Mouse (Mus musculus) limb, embryonic 13.5 days (tissue): ENCODE measurements around the gene Trappc4. TPM values are rescaled to one million over a fixed set of nuclear protein-coding genes. Genes with fewer than 3 reads are reported as not detected.

Source experiments
- ATAC-seq: fragments of 200-750 bp; cut with Nextera tagmentation; 2 replicates; pipeline ENCODE4 v1.8.0; 2017; ENCODE audit warnings: low read depth, moderate number of reproducible peaks, moderate TSS enrichment; ENCODE audit not compliant: low FRiP score
- H3K27ac ChIP-seq: fragments of 300-500 bp; sonication (generic); 2 replicates; pipeline ENCODE4 v1.5.1; 2015; ENCODE audit warnings: inconsistent platforms, mild to moderate bottlenecking, moderate library complexity
- H3K27me3 ChIP-seq: fragments of 300-500 bp; sonication (generic); 2 replicates; pipeline ENCODE4 v1.6.1; 2015; ENCODE audit warnings: mild to moderate bottlenecking, inconsistent platforms
- H3K36me3 ChIP-seq: fragments of 300-500 bp; sonication (generic); 2 replicates; pipeline ENCODE4 v1.6.1; 2015; ENCODE audit warnings: inconsistent platforms, mild to moderate bottlenecking, moderate library complexity
- H3K4me1 ChIP-seq: fragments of 300-500 bp; sonication (generic); 2 replicates; pipeline ENCODE4 v1.6.1; 2015; ENCODE audit warnings: inconsistent platforms
- H3K4me2 ChIP-seq: fragments of 300-500 bp; sonication (generic); replicated peaks from 2 replicates; pipeline ENCODE4 v1.6.1; 2015; ENCODE audit warnings: inconsistent platforms, mild to moderate bottlenecking, moderate library complexity
- H3K4me3 ChIP-seq: fragments of 300-500 bp; sonication (generic); 2 replicates; pipeline ENCODE4 v1.5.1; 2015; ENCODE audit warnings: moderate library complexity, mild to moderate bottlenecking, inconsistent platforms
- H3K9ac ChIP-seq: fragments of 300-500 bp; sonication (generic); 2 replicates; pipeline ENCODE4 v1.6.1; 2015; ENCODE audit warnings: mild to moderate bottlenecking, inconsistent platforms
- H3K9me3 ChIP-seq: fragments of 300-500 bp; sonication (generic); 2 replicates; pipeline ENCODE4 v1.6.1; 2016; ENCODE audit warnings: inconsistent platforms
- WGBS: fragments of 180-500 bp; shearing (Covaris S2); methylation state at CpG from one replicate; pipeline ENCODE4 v1.1.7; 2015; 5-methylcytosine and 5-hydroxymethylcytosine counted together
- polyA plus RNA-seq: library from polyadenylated mRNA; unstranded; fragments of >200 nt; fragmentation: Nextera tagmentation; extraction: Ambion mirVana; gene quantifications from 2 replicates; pipeline ENCODE4 v1.2.1, GENCODE M21; 2015

Gene Trappc4
- polyA plus RNA-seq, 1 experiment from 2014 or later: 160 TPM

DNA sequence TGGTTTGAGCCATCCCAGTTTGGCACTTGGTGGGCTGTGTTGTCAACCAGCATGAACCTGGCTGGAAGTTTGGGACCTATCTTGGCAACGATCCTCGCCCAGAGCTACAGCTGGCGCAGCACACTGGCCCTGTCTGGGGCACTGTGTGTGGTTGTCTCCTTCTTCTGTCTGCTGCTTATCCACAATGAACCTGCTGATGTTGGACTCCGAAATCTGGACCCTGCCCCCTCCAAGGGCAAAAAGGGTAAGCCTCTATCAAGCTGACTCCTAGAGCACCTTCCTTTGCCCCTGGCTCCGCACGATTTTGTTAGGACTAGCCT, 7.6 kb downstream of the Trappc4 start:
- Histone ChIP-seq H3K4me2 (no peak overlapping the region), H3K27ac (no peak overlapping the region), H3K4me1 (peaks cover 14% of the 10 kb centered on the region), H3K4me3 (no peak overlapping the region), H3K9me3 (no peaks in the 10 kb centered on the region), H3K9ac (no peak overlapping the region), H3K27me3 (peaks cover 14% of the 10 kb centered on the region), H3K36me3 (peaks cover 53% of the 10 kb centered on the region)
- no peak for ATAC-seq
- 94% methylated on average over 6 of the region's 6 CpGs for WGBS

DNA sequence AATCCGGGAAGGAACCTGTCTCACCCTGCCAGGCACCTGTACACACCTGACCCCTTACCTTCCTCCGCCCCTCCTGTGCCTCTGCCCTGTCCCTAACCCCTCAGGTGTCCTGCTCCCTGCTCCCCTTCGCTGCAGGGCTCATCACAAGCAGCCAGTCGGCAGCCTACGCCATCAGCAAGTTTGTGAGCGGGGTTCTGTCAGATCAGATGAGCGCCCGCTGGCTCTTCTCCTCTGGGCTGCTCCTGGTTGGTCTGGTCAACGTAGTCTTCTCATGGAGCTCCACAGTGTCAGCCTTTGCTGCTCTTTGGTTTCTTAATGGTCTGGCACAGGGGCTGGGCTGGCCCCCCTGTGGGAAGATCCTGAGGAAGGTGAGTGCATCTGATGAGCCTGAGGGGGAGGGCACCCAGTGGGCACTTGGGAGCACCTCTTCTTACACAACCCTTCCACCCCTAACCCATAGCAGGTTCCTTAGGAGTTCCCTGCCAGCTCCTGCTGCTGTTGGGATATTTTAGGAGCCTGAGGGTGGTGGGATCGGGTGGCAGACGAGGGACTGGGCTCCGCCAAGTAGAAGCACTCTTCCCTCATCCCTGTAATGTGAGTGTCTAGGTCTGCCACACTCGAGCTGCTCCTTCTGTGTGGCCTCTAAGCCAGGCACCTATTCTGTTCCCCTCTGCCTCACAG, 8.1 kb downstream of the Trappc4 start:
- H3K9me3 ChIP-seq: no peaks in the 10 kb centered on the region
- peaks cover 48% of the 10 kb centered on the region for H3K36me3 ChIP-seq
- peaks cover 14% of the 10 kb centered on the region for H3K27me3 ChIP-seq
- no peak overlapping the region for H3K9ac ChIP-seq
- no peak overlapping the region for H3K27ac ChIP-seq
- 79% methylated on average over 13 of the region's 13 CpGs for WGBS
- no peak for ATAC-seq
- no peak overlapping the region for H3K4me3 ChIP-seq
- peaks cover 14% of the 10 kb centered on the region for H3K4me1 ChIP-seq
- H3K4me2 ChIP-seq: no peak overlapping the region

DNA sequence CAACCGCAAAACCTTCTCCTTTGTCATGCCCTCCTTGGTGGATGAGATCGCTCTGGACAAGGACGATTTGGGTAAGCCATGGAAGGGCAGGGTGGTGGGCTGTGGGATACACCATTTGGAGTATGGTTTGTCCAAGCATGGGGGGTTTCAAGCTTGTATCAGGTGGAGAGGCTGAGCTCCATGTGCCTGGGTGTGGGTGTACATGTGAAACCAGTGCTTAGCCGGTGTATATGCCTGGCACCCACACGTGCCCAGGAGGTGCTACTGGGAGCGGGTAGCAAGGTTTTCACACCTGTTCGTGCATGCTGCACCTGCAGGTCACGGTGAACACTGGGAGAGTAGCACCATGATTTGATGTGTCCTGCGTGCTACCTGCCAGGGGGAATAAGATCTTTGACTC, 8.8 kb downstream of the Trappc4 start:
- Histone ChIP-seq H3K27ac (no peak overlapping the region), H3K4me1 (peaks cover 14% of the 10 kb centered on the region), H3K9ac (peak overlapping the region; percentile 82; the same call in 1 of the 2 replicates), H3K36me3 (peaks cover 41% of the 10 kb centered on the region), H3K4me3 (peak overlapping the region; percentile 72; the same call in 1 of the 2 replicates), H3K4me2 (peak overlapping the region; percentile 98), H3K27me3 (peaks cover 14% of the 10 kb centered on the region), H3K9me3 (no peaks in the 10 kb centered on the region)
- ATAC-seq: no peak
- 79% methylated on average over 9 of the region's 9 CpGs for WGBS

DNA sequence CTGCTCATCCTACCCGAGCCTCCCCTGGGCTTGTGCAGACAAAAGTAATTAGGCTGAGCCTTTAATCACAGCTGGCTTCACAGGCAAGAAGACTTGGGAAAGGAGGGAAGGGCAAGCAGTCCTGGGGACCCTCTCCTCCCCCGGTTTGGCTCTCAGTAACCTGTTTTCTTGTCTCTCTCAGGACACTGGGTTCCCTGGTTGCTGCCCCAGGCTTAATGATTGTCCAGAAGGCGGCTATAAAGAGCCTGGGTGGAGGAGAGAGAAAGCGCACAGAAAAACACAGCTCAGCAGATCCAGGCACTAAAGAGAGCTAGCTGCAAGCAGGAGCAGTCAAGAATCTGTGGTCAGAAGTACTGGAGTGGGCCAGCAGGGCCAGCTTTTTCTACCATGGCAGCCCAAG, 9.3 kb downstream of the Trappc4 start:
- H3K9ac ChIP-seq: peak overlapping the region; percentile 82
- peak overlapping the region; percentile 72 for H3K4me3 ChIP-seq
- no peak for ATAC-seq
- 13% methylated on average over 4 of the region's 4 CpGs for WGBS
- H3K27ac ChIP-seq: no peak overlapping the region
- peaks cover 14% of the 10 kb centered on the region for H3K27me3 ChIP-seq
- peaks cover 14% of the 10 kb centered on the region for H3K4me1 ChIP-seq
- H3K4me2 ChIP-seq: peak overlapping the region; percentile 98
- no peaks in the 10 kb centered on the region for H3K9me3 ChIP-seq
- peaks cover 37% of the 10 kb centered on the region for H3K36me3 ChIP-seq

DNA sequence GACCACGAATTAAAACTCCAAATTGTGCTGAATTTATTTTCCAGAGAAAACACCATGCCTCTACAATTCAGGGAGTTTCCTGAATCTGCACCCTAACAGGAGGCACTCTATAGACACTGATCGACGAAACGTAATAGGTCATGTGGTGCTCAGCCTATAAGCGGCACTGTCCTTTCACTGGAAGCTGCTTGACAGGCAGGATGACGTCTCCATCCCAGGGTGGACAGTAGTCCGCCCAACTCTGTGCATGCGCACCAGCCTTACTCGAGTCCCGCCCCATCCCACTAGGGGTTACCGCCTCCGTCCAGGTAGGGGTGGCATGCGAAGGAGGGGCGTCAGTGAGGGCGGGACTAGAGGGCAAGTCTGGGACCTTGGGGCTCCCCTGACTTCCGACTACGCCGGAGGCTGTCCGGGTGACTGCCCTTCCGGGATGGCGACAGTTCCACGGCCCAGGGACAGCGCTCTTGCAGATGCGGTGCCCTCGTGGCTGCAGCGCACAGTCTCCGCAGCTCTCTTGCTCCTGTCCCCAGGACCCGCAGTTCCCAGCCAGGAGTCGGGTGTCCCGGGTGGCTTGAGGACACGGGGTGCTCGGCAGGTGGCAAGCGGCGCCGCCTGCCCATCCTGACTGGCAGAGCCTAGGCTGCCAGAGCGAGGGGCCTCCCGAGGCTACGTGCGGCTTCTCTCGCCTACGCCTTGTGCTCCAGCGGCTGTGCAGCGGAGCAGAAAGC, 10.6 kb downstream of the Trappc4 start, which contains the start of gene Slc37a4:
TSS of gene Slc37a4 (plus strand) at position 169 of the 728 bp plus-strand sequence.
- ATAC-seq: peak; percentile 99
- Histone ChIP-seq H3K4me2 (peak within 1 kb of the TSS; percentile 98), H3K27ac (peak within 1 kb of the TSS; percentile 72; the same call in 1 of the 2 replicates), H3K4me3 (peak within 1 kb of the TSS; percentile 72), H3K4me1 (peaks cover 14% of the 10 kb centered on the region), H3K9me3 (no peaks in the 10 kb centered on the region), H3K9ac (peak within 1 kb of the TSS; percentile 82), H3K36me3 (peaks cover 33% of the 10 kb centered on the region), H3K27me3 (peaks cover 14% of the 10 kb centered on the region)
- under 1% methylated on average over 43 of the region's 43 CpGs for WGBS

DNA sequence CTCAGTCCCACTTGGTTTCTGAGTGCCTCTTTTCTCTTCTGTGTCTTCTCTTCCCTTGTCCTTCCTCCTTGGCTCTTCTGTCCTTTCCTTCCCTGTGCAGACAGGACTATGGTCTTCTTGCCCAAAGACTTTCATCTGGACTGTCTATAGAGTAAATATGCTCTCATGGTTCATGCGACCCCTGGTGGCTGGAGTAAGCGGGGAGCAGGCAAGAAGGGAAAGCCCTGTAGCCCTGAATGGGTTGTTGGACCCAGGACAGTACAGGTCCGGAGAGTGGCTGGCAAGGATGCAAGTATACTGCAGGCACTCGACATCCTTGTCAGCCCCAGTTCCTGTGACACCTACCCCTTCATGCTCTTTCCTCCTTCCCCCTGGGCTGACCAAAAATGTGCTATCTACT, 15.9 kb downstream of the Trappc4 start:
- no peak for ATAC-seq
- 36% methylated on average over 4 of the region's 4 CpGs for WGBS
- H3K4me1 ChIP-seq: no peaks in the 10 kb centered on the region
- H3K4me3 ChIP-seq: no peak overlapping the region
- no peaks in the 10 kb centered on the region for H3K9me3 ChIP-seq
- H3K4me2 ChIP-seq: no peak overlapping the region
- H3K27ac ChIP-seq: no peak overlapping the region
- peaks cover 60% of the 10 kb centered on the region for H3K36me3 ChIP-seq
- no peaks in the 10 kb centered on the region for H3K27me3 ChIP-seq
- no peak overlapping the region for H3K9ac ChIP-seq

DNA sequence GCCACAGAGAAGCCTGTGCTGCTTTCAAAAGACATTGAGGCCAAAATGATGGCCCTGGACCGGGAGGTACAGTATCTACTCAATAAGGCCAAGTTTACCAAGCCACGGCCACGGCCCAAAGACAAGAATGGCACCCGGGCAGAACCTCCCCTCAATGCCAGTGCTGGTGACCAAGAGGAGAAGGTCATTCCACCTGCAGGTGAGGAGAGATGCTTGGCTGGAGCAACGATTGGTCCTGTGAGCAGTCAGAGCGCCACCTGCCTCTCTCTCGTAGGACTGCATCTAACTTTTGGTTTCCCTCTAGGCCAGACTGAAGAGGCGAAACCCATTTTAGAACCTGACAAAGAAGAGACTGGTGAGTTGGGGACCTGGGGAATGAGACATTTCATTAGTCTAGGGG, 18.1 kb downstream of the Trappc4 start:
- 63% methylated on average over 8 of the region's 8 CpGs for WGBS
- ATAC-seq: no peak
- Histone ChIP-seq H3K9ac (no peak overlapping the region), H3K9me3 (no peaks in the 10 kb centered on the region), H3K27ac (no peak overlapping the region), H3K4me3 (no peak overlapping the region), H3K4me2 (no peak overlapping the region), H3K4me1 (no peaks in the 10 kb centered on the region), H3K36me3 (peaks cover 82% of the 10 kb centered on the region), H3K27me3 (no peaks in the 10 kb centered on the region)

DNA sequence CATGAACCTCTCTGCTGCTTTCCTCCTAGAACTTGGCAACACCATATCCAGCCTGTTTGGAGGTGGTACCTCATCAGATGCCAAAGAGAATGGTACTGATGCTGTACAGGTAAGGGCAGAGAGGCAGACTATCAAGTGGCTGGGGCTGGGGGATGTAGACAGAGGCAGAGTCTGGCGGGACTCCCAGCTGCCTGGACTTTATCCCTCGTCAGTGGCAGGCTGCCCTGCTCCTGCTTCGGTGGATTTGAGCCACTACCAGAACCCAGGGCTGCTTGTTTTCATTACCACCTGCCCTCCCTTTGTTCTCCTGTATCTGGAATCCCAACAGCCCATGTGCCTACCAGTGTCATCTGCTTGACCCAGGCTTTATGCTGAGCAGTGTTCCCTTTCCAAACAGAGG, 20.2 kb downstream of the Trappc4 start:
- ATAC-seq: no peak
- H3K27ac ChIP-seq: no peak overlapping the region
- peaks cover 96% of the 10 kb centered on the region for H3K36me3 ChIP-seq
- H3K9ac ChIP-seq: peak overlapping the region; percentile 2; the same call in 1 of the 2 replicates
- no peak overlapping the region for H3K4me3 ChIP-seq
- H3K4me1 ChIP-seq: no peaks in the 10 kb centered on the region
- no peak overlapping the region for H3K4me2 ChIP-seq
- no peaks in the 10 kb centered on the region for H3K27me3 ChIP-seq
- 73% methylated on average over 3 of the region's 3 CpGs for WGBS
- no peaks in the 10 kb centered on the region for H3K9me3 ChIP-seq

DNA sequence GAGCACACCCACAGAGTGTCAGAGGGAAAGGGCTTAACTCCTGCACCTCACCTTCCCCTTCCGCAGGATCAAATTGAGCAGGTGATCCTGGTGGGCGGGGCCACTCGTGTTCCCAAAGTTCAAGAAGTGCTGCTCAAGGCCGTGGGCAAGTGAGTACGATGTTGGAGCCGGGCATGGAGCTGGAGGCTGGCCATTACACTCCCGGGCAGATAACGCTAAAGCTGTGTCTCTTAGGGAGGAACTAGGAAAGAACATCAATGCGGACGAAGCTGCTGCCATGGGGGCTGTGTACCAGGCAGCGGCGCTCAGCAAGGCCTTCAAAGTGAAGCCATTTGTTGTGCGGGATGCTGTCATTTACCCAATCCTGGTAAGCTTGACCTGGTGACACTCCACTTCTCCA, 22.8 kb downstream of the Trappc4 start:
- 88% methylated on average over 13 of the region's 13 CpGs for WGBS
- H3K4me3 ChIP-seq: no peak overlapping the region
- no peak overlapping the region for H3K4me2 ChIP-seq
- H3K4me1 ChIP-seq: peaks cover 14% of the 10 kb centered on the region
- H3K36me3 ChIP-seq: peaks cover 91% of the 10 kb centered on the region
- H3K9ac ChIP-seq: no peak overlapping the region
- ATAC-seq: no peak
- H3K27ac ChIP-seq: no peak overlapping the region
- H3K27me3 ChIP-seq: no peaks in the 10 kb centered on the region
- no peaks in the 10 kb centered on the region for H3K9me3 ChIP-seq

DNA sequence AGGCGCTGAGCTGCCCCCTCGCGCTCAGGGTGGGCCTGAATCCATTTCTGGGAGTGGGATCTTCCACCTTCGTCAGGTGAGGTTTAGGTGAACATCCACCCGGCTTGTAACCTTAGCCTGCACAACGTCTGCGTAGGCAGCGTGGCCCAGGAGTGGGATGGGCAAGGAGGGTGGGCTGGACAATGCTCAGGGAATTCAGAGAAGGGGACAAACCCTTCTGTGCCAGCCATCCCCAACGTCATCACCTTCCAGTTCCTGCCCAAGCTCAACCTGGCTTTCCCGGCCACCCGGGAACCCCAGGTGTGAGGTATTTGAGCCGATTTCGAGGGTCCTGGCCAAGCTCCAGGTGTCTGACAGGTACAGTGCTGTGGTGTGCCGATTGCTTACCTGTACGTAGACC, 27.5 kb downstream of the Trappc4 start:
- H3K27ac ChIP-seq: peak overlapping the region; percentile 84; the same call in 1 of the 2 replicates
- peaks cover 18% of the 10 kb centered on the region for H3K4me1 ChIP-seq
- no peaks in the 10 kb centered on the region for H3K9me3 ChIP-seq
- peak overlapping the region; percentile 96 for H3K9ac ChIP-seq
- H3K4me3 ChIP-seq: peak overlapping the region; percentile 93
- ATAC-seq: peak; percentile 37; the same call in 1 of the 2 replicates
- H3K27me3 ChIP-seq: no peaks in the 10 kb centered on the region
- WGBS: 7% methylated on average over 15 of the region's 15 CpGs
- peak overlapping the region; percentile 98 for H3K4me2 ChIP-seq
- H3K36me3 ChIP-seq: peaks cover 44% of the 10 kb centered on the region

DNA sequence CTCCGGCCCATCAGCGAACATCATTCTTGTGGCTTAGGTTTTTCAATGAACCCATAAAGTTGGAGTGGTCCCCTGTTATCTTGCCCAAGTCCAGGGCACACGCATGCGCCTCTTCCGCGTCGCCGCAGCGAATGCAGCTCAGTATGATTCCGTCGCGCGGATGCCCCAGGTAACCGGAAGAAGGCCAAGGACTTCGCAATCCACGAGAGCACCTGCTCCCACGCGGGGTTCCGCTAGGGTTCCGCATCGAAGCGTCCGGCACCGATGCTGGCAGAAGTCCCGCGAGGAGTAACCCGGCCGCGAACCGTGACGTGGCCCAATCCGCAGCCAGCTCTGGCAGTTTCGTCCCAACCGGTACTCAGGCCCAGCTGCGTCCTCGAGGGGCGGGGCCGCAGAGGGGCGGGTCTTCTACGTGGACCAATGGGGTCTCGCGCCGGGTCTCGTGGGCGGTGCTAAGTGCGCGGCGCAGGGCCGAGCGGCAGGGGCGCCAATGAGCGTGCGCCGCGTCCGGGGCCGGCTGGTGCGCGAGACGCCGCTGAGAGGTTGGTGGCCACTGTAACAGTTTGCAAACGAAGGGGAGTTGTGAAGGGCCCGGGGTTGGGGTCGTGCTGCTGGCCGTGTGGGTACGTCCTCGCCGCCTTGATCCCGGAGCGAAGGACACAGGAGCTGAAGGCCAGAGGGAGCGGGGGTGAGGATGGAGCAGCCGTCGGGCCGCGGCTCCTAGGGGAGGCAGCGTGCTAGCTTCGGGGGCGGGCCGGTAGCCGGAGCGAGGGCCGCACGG, 28.2 kb downstream of the Trappc4 start, which contains the start of gene Hyou1:
TSS of gene Hyou1 (plus strand) at position 437 of the 781 bp plus-strand sequence.
- Histone ChIP-seq H3K4me2 (peak within 1 kb of the TSS; percentile 98), H3K36me3 (peaks cover 37% of the 10 kb centered on the region), H3K27me3 (no peaks in the 10 kb centered on the region), H3K9me3 (no peaks in the 10 kb centered on the region), H3K27ac (peak within 1 kb of the TSS; percentile 84), H3K9ac (peak within 1 kb of the TSS; percentile 96), H3K4me3 (peak within 1 kb of the TSS; percentile 93), H3K4me1 (peaks cover 18% of the 10 kb centered on the region)
- under 1% methylated on average over 82 of the region's 83 CpGs for WGBS
- peak; percentile 98 for ATAC-seq
